Mouse (Mus musculus) ES-Bruce4 (cell line): ENCODE measurements at regions not wholly inside any gene's neighbourhood (a gene's known extent, or its start where the extent isn't known, plus 50 kb on each side); places are given as distances from the start of the nearest gene placed in this dataset.

Experiments used
- CTCF ChIP-seq: IDR thresholded peaks from one replicate; pipeline ENCODE4 v1.8.1; 2011; ENCODE audit warnings: low read depth, low read length
- POLR2A ChIP-seq: IDR thresholded peaks from one replicate; pipeline ENCODE4 v1.8.1; 2011; ENCODE audit warnings: low read length; ENCODE audit not compliant: insufficient read depth

GRCm38 (mm10) chr9:87387516-87387915 is 132.2 kb upstream of the Cep162 start:
- TF ChIP-seq POLR2A: no peak
- no peak for TF ChIP-seq CTCF
